Mouse (Mus musculus) layer of hippocampus, adult 18-20 months (tissue): ENCODE results near the gene Gm12216. TPM values are rescaled to one million over a fixed set of nuclear protein-coding genes. Genes with fewer than 3 reads are reported as not detected.
A peak's percentile ranks its signal among the peaks of the same experiment; 100 is the strongest.

Experiments used
- DNase-seq, 2 experiments: peaks; one replicate each; pipeline ENCODE4 v3.0.0; 2022; ENCODE audit warnings: low spot score in 2 of 2
- microRNA-seq, 2 experiments: library from miRNA; unstranded; fragments of <30 nt; microRNA quantifications; one replicate each; pipeline ENCODE4 v1.2.0; 2021
- total RNA-seq, 2 experiments: library from RNA; stranded (reverse); gene quantifications; 2 replicates each; pipeline ENCODE4 v1.2.3; 2021

Gene Gm12216
- total RNA-seq, 2 experiments from 2014 or later: 7.4 to 7.9 TPM

DNA sequence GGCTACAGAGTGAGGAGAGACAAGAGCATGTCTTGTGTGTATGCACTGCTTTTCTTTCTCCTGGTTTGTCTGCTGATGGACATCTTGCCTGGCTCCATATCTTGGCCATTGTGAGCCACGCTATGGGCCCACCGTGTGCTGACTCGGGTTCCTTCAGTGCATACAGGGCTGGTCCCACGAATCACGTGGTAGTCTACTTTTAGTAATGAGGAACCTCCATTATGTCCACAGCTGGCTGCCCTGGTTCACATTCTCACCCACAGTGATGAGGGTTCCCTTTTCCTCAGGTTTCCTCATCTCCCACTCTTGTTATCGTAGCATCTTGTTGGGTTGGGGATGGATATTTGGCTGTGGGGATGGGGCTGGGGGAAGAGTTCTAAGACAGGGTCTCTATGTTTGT is 110.4 kb downstream of the Gm12216 start:
- DNase-seq: no peak

DNA sequence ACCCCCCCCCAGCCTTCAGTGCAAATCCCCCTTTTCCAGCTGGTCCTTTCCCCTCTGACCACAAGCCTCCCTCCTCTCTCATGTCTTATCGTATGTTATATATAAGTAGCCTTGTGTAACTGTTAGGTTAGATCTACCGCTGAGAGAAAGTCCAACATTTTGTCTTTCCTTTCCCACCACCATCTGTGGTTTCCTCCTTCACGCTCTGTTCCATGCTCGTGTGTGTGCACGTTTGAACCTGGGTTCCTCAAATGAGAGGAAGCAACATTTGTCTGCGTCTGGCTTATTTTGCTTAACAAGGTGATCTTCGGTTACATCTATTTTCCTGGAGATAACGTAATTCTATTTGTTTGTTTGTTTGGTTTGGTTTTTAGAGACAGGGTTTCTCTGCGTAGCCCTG is 111.1 kb downstream of the Gm12216 start:
- DNase-seq: no peak

DNA sequence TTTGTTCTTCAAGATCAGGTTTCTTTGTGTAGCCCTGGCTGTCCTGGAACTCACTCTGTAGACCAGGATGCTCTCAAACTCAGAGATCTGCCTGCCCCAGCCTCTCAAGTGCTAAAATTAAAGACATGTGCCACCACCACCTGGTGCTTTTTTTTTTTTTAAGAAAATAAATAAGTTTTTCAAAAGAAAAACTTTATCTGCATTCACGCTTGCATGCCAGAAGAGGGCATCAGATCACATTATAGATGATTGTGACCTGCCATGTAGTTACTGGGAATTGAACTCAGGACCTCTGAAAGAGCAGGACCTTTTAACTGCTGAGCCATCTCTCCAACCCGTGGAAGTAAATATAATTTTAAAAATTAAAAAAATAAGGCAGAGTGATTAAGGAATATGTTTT is 113.8 kb downstream of the Gm12216 start:
- DNase-seq: no peak

DNA sequence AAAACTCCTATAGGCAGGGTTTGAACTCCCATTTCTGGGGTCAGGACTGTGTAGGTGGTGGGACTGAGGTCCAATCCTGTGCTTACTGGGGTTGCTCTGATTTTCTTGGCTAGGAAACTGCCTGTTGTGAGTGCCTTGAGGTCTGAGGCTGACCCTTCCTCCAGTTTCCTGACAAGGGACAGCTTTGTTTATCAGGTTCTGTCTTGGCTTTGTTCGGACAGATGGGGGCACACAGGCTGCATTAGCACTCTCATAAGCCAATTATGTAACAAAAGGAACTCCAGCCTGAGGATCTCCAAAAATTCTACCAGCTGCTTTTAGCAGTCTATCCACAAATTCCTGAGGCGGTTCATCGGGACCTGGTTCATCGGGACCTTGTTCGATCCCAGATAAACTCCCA is 116.7 kb downstream of the Gm12216 start:
- DNase-seq: no peak

DNA sequence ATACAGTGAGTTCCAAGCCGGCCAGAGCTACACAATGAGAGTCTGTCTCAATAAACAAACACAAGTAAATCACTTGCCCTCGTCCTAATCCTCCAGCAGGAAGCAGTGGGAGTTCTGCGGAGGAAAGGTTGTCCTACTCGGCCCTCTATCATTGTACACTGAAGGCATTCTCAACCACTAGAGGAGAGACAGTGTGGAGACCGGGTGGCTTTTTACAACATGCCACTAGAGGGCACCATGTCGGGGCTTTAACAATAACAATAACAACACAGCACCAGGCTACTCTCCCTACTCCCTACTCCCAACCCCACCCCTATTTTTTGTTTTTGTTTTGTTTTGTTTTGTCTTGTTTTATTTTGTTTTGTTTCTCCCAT is 121.5 kb downstream of the Gm12216 start:
- peak; percentile 31 to 80 for DNase-seq

DNA sequence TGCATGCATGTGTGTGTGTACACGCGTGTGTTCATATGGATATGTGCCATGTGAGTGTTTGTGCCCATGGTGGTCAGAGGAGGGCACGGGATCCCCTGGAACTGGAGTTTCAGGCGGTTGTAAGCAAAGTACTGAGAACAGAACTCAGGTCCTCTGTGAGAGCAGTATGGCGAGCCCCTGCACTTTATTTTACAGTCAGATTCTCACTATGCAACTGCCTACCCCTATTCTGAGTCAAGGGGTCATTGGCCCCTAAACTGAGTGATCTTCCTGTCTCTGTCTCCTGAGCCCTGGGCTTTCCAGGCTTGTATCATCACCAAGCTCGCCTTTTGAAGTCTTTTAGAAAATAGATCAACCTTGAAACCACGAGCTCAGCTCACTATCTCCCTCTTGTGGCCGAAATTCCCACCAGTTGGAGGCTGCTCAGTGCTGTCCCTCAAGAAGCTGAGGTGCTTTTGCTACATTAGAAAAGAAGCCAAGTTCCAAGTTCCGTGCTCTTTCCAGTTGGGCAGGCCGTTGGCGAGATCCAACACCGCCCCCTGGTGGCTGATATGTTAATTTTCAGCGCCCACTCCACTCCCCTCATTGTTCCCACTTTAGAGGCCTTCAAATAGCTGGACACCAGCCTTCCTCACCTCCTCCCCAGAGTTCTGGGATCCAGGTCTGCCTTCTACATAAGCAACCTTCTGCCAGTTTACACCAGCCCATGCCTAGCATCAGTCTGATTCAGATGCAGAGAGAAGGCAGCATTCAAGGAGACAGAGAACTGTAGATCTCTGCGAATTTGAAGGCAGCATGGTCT is 122.1 kb downstream of the Gm12216 start:
- peak; percentile 37 to 69 for DNase-seq

DNA sequence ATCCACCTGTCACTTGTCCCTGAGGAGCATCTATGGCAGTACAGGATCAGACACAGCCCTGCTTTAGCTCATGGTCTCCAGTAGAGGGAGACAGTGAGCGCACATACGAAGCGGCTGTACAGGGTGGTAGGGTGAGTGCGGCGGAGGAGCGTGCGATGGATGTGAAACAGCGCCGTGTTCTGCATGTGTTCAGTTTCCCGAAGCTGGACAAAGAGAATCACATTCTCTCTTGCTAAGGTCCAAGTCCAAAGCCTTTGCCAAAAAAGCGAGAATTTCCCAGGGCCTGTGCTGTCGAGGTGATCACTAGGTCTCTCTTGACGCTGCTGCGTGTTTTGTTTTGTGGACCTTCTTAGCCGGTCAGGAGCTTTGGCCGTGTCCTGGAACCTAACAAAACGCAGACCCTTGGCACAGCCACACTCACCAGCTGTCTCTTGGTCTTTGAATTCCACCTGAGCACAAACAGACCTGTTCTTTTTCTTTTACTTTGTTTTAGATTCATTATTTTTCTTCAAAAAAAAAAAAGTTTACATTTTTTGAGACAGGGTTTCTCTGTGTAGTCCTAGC is 123.3 kb downstream of the Gm12216 start:
- DNase-seq: peak; percentile 35 to 75

DNA sequence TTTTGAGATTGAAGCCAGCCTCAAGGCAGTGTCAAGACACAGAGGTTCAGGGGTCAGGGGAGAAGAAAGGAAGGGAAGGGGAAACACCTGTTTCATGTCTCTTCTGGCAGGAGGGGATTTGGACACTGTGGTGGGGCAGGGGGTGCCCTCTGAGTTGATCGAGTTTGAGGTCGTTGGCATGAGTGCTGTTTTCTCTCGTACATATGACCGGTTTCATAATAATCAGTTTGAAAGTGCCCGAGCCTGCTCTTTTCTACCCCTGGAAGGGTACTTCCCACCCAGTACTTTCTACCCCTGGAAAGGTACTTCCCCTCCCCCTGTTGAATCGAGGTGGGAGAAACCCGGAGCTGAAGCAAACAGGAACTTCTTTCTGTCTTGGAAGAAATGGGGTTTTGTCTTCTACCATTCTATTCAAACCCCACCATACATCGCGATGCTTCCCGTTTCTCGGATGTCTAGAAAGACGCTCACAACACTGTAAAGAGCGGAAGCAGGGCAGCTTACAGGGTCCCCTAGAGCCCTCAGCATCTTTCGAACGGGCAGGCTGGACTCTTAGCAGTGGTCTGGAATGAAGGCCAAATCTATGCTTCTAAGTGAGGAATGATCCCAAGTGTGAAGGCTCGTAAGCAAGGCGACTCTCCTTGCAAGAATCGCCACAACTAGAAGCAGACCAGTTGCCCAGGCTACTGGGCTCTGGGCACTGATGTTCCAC is 123.9 kb downstream of the Gm12216 start:
- no peak for DNase-seq

DNA sequence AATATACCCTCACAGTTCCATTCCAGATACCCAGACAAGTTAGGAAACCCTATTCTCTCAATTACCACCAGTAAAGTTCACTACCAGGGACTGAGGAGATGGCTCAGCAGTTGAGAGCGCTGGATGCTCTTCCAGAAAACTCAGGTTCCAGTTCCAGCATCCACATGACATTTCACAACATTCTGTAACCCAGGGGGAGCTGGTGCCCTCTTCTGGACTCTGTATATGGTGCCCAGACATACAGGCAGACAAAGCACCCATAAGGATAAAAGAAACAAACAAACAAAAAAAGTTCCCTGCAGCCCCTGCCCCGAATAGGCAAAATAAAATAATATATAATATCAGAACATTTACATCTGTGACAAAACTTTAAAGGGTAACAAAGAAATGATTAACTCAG is 124.6 kb downstream of the Gm12216 start:
- no peak for DNase-seq

DNA sequence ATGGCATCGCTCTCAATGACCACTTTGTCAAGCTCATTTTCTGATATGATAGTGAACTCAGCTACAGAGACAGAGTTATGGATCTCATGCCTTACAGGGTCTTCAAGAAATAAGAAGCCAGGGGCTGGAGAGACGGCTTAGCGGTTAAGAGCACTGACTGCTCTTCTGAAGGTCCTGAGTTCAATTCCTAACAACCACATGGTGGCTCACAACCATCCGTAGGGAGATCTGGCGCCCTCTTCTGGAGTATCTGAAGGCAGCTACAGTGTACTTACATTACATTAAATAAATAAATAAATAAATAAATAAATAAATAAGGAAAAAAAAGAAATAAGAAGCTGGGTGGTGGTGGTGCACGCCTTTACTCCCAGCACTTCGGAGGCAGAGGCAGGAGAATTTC is 125.2 kb downstream of the Gm12216 start:
- DNase-seq: no peak

Small RNA genes within 50 kb of the gene (microRNA-seq; reads per million reads assigned to microRNA genes)
- gene Mir7671: 0 to 0.25 reads per million in 2 experiments

Other genes with a start within 250 kb of the Gm12216 start
- not detected for gene Il4, start 240.6 kb downstream of the Gm12216 start, total RNA-seq
- gene Il13, start 224.6 kb downstream of the Gm12216 start, total RNA-seq: not detected
- 10 to 100 TPM; 13.2 to 13.9 TPM for gene Rad50, start 151.9 kb downstream of the Gm12216 start, total RNA-seq
- gene Il5, start 138.5 kb downstream of the Gm12216 start, total RNA-seq: not detected
- 10 to 100 TPM in 1 of 2 experiments, 1 to 10 TPM in 1; 9.4 to 11.6 TPM for gene Irf1, start 89.2 kb downstream of the Gm12216 start, total RNA-seq
- gene Gm17334, start 86.1 kb downstream of the Gm12216 start, total RNA-seq: 1 to 10 TPM in 1 of 2 experiments, under 1 TPM in 1; 0.99 to 1.9 TPM
- gene Slc22a5, start 32.4 kb upstream of the Gm12216 start, total RNA-seq: 10 to 100 TPM in 1 of 2 experiments, 1 to 10 TPM in 1; 10.0 to 11.6 TPM
- gene Slc22a21, start 121.1 kb upstream of the Gm12216 start, total RNA-seq: 1 to 10 TPM; 1.0 to 1.3 TPM
- 1 to 10 TPM; 6.1 to 6.7 TPM for gene Slc22a4, start 168.8 kb upstream of the Gm12216 start, total RNA-seq
- gene Pdlim4, start 209.8 kb upstream of the Gm12216 start, total RNA-seq: 10 to 100 TPM; 14.8 to 15.4 TPM
- 10 to 100 TPM; 26.9 to 30.7 TPM for gene P4ha2, start 240.8 kb upstream of the Gm12216 start, total RNA-seq